Mouse (Mus musculus) embryonic facial prominence, embryonic 12.5 days (tissue): ENCODE results near the gene Bpgm. TPM values are rescaled to one million over a fixed set of nuclear protein-coding genes. Genes with fewer than 3 reads are reported as not detected.

Source experiments
- ATAC-seq: fragments of 200-750 bp; cut with Nextera tagmentation; 2 replicates; pipeline ENCODE4 v1.8.0; 2017; ENCODE audit not compliant: insufficient number of reproducible peaks, insufficient read depth, low FRiP score, low TSS enrichment
- H3K27ac ChIP-seq: fragments of 300-500 bp; sonication (generic); 2 replicates; pipeline ENCODE4 v1.5.1; 2016; ENCODE audit warnings: mild to moderate bottlenecking
- H3K27me3 ChIP-seq: fragments of 300-500 bp; sonication (generic); 2 replicates; pipeline ENCODE4 v1.6.1; 2016; ENCODE audit warnings: mild to moderate bottlenecking, moderate library complexity
- H3K36me3 ChIP-seq: fragments of 300-500 bp; sonication (generic); 2 replicates; pipeline ENCODE4 v1.6.1; 2016; ENCODE audit warnings: mild to moderate bottlenecking
- H3K4me1 ChIP-seq: fragments of 300-500 bp; sonication (generic); 2 replicates; pipeline ENCODE4 v1.6.1; 2016
- H3K4me2 ChIP-seq: fragments of 300-500 bp; sonication (generic); replicated peaks from 2 replicates; pipeline ENCODE4 v1.6.1; 2016; ENCODE audit warnings: mild to moderate bottlenecking, moderate library complexity
- H3K4me3 ChIP-seq: fragments of 300-500 bp; sonication (generic); 2 replicates; pipeline ENCODE4 v1.5.1; 2016; ENCODE audit warnings: mild to moderate bottlenecking
- H3K9ac ChIP-seq: fragments of 300-500 bp; sonication (generic); 2 replicates; pipeline ENCODE4 v1.6.1; 2016; ENCODE audit warnings: mild to moderate bottlenecking, moderate library complexity
- H3K9me3 ChIP-seq: fragments of 300-500 bp; sonication (generic); 2 replicates; pipeline ENCODE4 v1.6.1; 2016; ENCODE audit warnings: mild to moderate bottlenecking, moderate library complexity
- WGBS: fragments of 180-500 bp; shearing (Covaris S2); methylation state at CpG from one replicate; pipeline ENCODE4 v1.1.7; 2016; 5-methylcytosine and 5-hydroxymethylcytosine counted together
- polyA plus RNA-seq: library from polyadenylated mRNA; unstranded; fragments of >200 nt; fragmentation: Nextera tagmentation; extraction: Ambion mirVana; gene quantifications from 2 replicates; pipeline ENCODE4 v1.2.1, GENCODE M21; 2016

Gene Bpgm
- polyA plus RNA-seq, 1 experiment from 2014 or later, result 49.2 TPM

DNA sequence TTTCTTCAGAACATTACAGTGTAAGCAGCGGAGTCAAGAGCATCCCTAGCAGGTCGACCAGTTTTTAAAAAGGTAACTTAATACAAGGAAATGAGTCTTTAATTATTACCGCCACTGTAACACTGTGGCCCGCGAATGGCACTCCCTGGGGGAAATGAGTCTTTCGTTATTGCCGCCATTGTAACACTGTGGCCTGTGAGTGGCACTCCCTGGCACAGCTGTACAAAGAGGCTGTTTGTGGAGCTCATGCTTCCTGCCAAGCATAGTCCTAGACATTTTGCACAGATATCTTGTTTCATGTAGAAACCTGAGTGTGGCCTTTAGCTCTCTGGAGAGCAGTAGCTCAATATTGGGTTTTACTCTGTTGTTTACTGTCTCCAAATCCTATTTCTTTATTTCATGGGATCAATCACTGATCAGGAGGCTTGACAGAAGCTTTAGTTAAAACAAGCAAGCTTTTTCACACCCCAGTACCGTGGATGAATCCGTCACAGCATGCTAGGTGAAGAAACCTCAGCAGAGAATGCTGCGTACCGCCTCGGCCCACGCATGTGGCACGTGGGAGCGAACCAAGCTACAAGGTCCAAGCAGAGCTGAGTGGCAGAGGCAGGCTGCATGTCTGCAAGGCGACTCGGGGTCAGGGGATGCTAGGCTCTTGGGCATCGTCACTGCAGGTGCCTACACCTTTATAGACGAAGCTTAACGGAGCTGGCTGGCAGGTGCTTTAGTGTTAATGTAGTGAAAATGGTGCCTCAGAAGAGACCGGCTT is 17.5 kb downstream of the Bpgm start:
- Histone ChIP-seq H3K4me3 (no peak overlapping the region), H3K4me2 (no peak overlapping the region), H3K36me3 (no peaks in the 10 kb centered on the region), H3K4me1 (peaks cover 32% of the 10 kb centered on the region), H3K27ac (peak overlapping the region; percentile 46), H3K27me3 (no peaks in the 10 kb centered on the region), H3K9ac (no peak overlapping the region), H3K9me3 (no peaks in the 10 kb centered on the region)
- 64% methylated on average over 21 of the region's 21 CpGs for WGBS
- no peak for ATAC-seq

DNA sequence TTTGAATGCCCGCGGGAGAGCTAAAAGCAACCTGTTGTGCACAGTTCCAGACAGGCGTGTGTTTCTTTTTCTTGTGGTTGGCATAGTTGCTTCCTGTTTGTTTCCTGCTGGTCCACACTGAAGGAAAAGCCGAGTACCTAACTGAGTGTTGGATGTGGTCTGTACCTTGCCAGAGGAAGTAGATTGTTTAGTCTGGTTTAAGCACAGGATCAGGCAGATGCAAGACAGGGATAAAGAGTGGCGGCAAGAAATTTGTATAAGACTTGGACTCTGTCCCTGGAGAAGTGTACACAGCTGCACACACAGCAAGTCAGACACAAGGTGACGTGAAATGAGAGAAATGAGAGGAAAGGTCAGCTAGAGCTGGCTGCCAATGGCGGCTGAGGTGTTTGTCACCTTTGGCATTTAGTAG is 19.1 kb downstream of the Bpgm start:
- Histone ChIP-seq H3K27ac (peak overlapping the region; percentile 66), H3K4me2 (0 out of 2 replicates have a peak overlapping the region, but pooled peaks have one; percentile 2)

GRCm38 (mm10) chr6:34497991-34498625 is 22.1 kb downstream of the Bpgm start:
- H3K27ac ChIP-seq, result no peak overlapping the region
- 42% methylated on average over 5 of the region's 5 CpGs for WGBS
- ATAC-seq, result no peak

More for the DNA sequence above, 19.1 kb downstream of the Bpgm start:
- ATAC-seq, result no peak
- WGBS, result 32% methylated on average over 7 of the region's 7 CpGs
- no peaks in the 10 kb centered on the region for H3K27me3 ChIP-seq
- no peaks in the 10 kb centered on the region for H3K36me3 ChIP-seq
- H3K4me1 ChIP-seq, result peaks cover 36% of the 10 kb centered on the region
- no peak overlapping the region for H3K4me3 ChIP-seq
- no peaks in the 10 kb centered on the region for H3K9me3 ChIP-seq
- no peak overlapping the region for H3K9ac ChIP-seq

DNA sequence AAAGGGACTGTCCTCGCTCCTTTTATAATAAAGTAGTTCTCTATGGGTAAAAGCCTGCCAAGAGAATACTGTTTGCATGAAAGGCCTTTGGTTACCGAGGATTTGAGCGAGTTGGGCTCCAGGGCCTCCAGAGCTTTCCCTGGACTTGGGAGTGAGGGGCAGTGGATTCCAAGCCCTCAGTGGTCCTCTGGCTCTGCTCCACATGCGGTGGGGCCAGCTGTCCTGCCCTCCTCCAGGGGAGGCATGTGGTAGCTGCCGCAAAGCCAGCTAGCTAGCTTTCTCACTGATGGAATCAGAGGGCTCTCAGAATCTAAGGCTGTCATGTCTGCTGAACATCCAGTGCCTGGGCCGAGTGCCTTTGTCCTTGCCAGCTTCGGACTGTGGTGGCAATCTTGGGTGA is 26.3 kb downstream of the Bpgm start:
- WGBS, result 80% methylated on average over 7 of the region's 7 CpGs
- Histone ChIP-seq H3K9ac (no peak overlapping the region), H3K27me3 (no peaks in the 10 kb centered on the region), H3K4me2 (no peak overlapping the region), H3K4me3 (no peak overlapping the region), H3K4me1 (peaks cover 18% of the 10 kb centered on the region), H3K36me3 (no peaks in the 10 kb centered on the region), H3K27ac (no peak overlapping the region), H3K9me3 (no peaks in the 10 kb centered on the region)
- no peak for ATAC-seq

More at GRCm38 (mm10) chr6:34497991-34498625, 22.1 kb downstream of the Bpgm start:
- Histone ChIP-seq H3K36me3 (no peaks in the 10 kb centered on the region), H3K9ac (no peak overlapping the region), H3K4me1 (peaks cover 35% of the 10 kb centered on the region), H3K27me3 (no peaks in the 10 kb centered on the region), H3K9me3 (no peaks in the 10 kb centered on the region), H3K4me2 (no peak overlapping the region), H3K4me3 (no peak overlapping the region)

GRCm38 (mm10) chr6:34505957-34506356 is 29.9 kb downstream of the Bpgm start:
- no peak overlapping the region for H3K9ac ChIP-seq
- H3K9me3 ChIP-seq, result no peaks in the 10 kb centered on the region
- H3K4me2 ChIP-seq, result no peak overlapping the region
- H3K4me1 ChIP-seq, result peaks cover 8% of the 10 kb centered on the region; the same call in 1 of the 2 replicates
- no peak for ATAC-seq
- H3K4me3 ChIP-seq, result no peak overlapping the region
- no peaks in the 10 kb centered on the region for H3K36me3 ChIP-seq
- H3K27ac ChIP-seq, result no peak overlapping the region
- no peaks in the 10 kb centered on the region for H3K27me3 ChIP-seq
- 60% methylated on average over 11 of the region's 11 CpGs for WGBS

GRCm38 (mm10) chr6:34507581-34507980 is 31.6 kb downstream of the Bpgm start:
- 84% methylated on average over 4 of the region's 4 CpGs for WGBS
- H3K4me2 ChIP-seq, result no peak overlapping the region
- H3K27me3 ChIP-seq, result no peaks in the 10 kb centered on the region
- H3K9ac ChIP-seq, result no peak overlapping the region
- no peaks in the 10 kb centered on the region for H3K36me3 ChIP-seq
- ATAC-seq, result no peak
- no peak overlapping the region for H3K27ac ChIP-seq
- H3K4me1 ChIP-seq, result peaks cover 8% of the 10 kb centered on the region; the same call in 1 of the 2 replicates
- no peak overlapping the region for H3K4me3 ChIP-seq
- no peaks in the 10 kb centered on the region for H3K9me3 ChIP-seq

DNA sequence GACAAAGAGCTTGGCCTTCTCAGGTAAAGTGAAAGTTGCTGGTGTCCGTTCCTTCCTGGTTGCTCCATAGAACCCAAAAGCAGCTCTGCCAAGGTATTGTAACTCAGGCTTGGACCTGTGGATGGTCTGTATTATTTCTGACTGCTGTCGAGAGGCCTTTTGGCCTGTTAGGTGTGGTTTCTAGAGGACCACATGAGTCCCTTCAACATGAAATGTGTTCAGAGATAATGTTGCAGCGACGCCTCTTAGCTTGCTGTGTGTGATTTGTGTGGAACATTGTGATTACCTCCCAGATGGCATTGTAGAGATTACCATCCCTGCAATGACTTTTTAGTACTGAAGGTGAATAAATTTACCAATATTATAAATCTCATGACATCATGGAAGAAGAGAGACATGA is 32.0 kb downstream of the Bpgm start:
- H3K9ac ChIP-seq, result no peak overlapping the region
- 88% methylated on average over 4 of the region's 4 CpGs for WGBS
- H3K36me3 ChIP-seq, result no peaks in the 10 kb centered on the region
- H3K27ac ChIP-seq, result no peak overlapping the region
- H3K4me3 ChIP-seq, result no peak overlapping the region
- H3K4me2 ChIP-seq, result no peak overlapping the region
- peaks cover 8% of the 10 kb centered on the region; the same call in 1 of the 2 replicates for H3K4me1 ChIP-seq
- no peaks in the 10 kb centered on the region for H3K9me3 ChIP-seq
- no peaks in the 10 kb centered on the region for H3K27me3 ChIP-seq
- no peak for ATAC-seq

DNA sequence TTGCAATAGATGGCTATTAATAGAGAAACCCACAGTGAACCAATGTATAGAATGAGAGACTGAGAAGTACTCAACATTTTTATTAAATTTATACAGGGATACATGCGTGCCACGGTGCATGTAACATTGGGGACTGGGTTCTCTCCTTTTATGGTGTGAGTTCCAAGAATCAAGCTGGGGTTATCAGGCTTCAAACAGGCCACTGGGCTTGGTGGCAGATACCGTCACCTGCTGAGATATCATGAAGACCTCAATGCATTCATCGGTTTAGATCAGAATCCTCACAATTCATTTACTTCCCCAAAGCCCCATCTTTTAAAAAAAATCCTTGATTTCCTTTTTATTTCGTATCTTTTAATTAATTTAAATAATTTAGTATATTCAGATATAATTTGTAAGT is 34.3 kb downstream of the Bpgm start:
- no peak for ATAC-seq
- Histone ChIP-seq H3K9me3 (no peaks in the 10 kb centered on the region), H3K4me3 (no peak overlapping the region), H3K36me3 (no peaks in the 10 kb centered on the region), H3K27me3 (no peaks in the 10 kb centered on the region), H3K4me1 (peaks cover 16% of the 10 kb centered on the region), H3K9ac (no peak overlapping the region), H3K4me2 (no peak overlapping the region), H3K27ac (no peak overlapping the region)
- WGBS, result 88% methylated on average over 5 of the region's 5 CpGs

- Histone ChIP-seq H3K4me1 (peaks cover 19% of the 10 kb centered on the region), H3K9me3 (no peaks in the 10 kb centered on the region), H3K36me3 (no peaks in the 10 kb centered on the region), H3K4me2 (no peak overlapping the region), H3K27ac (no peak overlapping the region), H3K4me3 (no peak overlapping the region), H3K9ac (no peak overlapping the region), H3K27me3 (no peaks in the 10 kb centered on the region)
- 39% methylated on average over 2 of the region's 2 CpGs for WGBS
- peak; percentile 81; the same call in 1 of the 2 replicates for ATAC-seq
Observed at GRCm38 (mm10) chr6:34511410-34511809, 35.4 kb downstream of the Bpgm start.

DNA sequence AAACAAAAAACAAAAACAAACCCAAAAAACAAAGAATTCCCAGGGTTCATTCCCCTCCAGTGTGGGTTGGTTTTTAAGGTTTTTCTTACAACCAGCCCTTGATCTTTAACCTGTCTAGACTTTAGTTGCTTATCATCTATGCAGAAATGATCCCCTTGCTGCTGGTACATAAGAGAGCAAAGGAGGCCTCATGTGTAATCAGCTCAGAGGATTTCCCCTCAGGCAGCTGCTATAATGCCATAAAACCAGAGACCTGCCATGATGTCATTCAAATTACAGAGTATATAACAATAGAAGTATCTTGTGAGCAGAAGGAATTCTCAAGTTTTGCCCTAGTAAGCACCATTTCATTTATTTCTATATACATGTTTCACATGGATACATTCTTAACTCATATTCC is 36.7 kb downstream of the Bpgm start:
- Histone ChIP-seq H3K36me3 (no peaks in the 10 kb centered on the region), H3K27ac (no peak overlapping the region), H3K4me1 (peaks cover 21% of the 10 kb centered on the region), H3K4me2 (no peak overlapping the region), H3K4me3 (no peak overlapping the region), H3K9ac (no peak overlapping the region), H3K27me3 (no peaks in the 10 kb centered on the region), H3K9me3 (no peaks in the 10 kb centered on the region)
- no peak for ATAC-seq

GRCm38 (mm10) chr6:34514655-34515054 is 38.6 kb downstream of the Bpgm start:
- Histone ChIP-seq H3K9ac (no peak overlapping the region), H3K4me3 (no peak overlapping the region), H3K4me2 (no peak overlapping the region), H3K27ac (peak overlapping the region; percentile 75; the same call in 1 of the 2 replicates), H3K4me1 (peaks cover 22% of the 10 kb centered on the region), H3K27me3 (no peaks in the 10 kb centered on the region), H3K36me3 (no peaks in the 10 kb centered on the region), H3K9me3 (no peaks in the 10 kb centered on the region)
- ATAC-seq, result no peak
- WGBS, result 32% methylated on average over 5 of the region's 5 CpGs
